Mouse (Mus musculus): ENCODE results near the gene Rlbp1. TPM values are rescaled to one million over a fixed set of nuclear protein-coding genes. Genes with fewer than 3 reads are reported as not detected.

Gene Rlbp1
- polyA plus RNA-seq, 1 experiment from 2014 or later, result 15.0 TPM

GRCm38 (mm10) chr7:79371321-79371879 lies 15.4 kb downstream of the Rlbp1 start:
- peak; percentile 51; the same call in 1 of the 2 replicates for ATAC-seq (ENCODE audit: low FRiP score)
- Histone ChIP-seq H3K4me2 (no peak overlapping the region), H3K27me3 (no peaks in the 10 kb centered on the region), H3K27ac (no peak overlapping the region), H3K4me3 (replicated peaks) (no peak overlapping the region), H3K9ac (no peak overlapping the region), H3K36me3 (replicated peaks) (no peaks in the 10 kb centered on the region), H3K9me3 (no peaks in the 10 kb centered on the region), H3K4me1 (no peaks in the 10 kb centered on the region; the same call in 1 of the 2 replicates)
- 47% methylated on average over 10 of the region's 10 CpGs for WGBS

GRCm38 (mm10) chr7:79369416-79369815 lies 17.4 kb downstream of the Rlbp1 start:
- Histone ChIP-seq H3K4me3 (replicated peaks) (no peak overlapping the region), H3K9me3 (no peaks in the 10 kb centered on the region), H3K9ac (no peak overlapping the region), H3K27me3 (no peaks in the 10 kb centered on the region), H3K36me3 (replicated peaks) (0 out of 2 replicates have a peak, but pooled peaks cover 4% of the 10 kb centered on the region), H3K4me1 (no peaks in the 10 kb centered on the region; the same call in 1 of the 2 replicates), H3K27ac (no peak overlapping the region), H3K4me2 (no peak overlapping the region)
- ATAC-seq (ENCODE audit: low FRiP score), result no peak
- 46% methylated on average over 4 of the region's 4 CpGs for WGBS

GRCm38 (mm10) chr7:79368664-79369063 lies 18.2 kb downstream of the Rlbp1 start:
- H3K36me3 ChIP-seq (replicated peaks), result 0 out of 2 replicates have a peak, but pooled peaks cover 4% of the 10 kb centered on the region
- H3K9ac ChIP-seq, result no peak overlapping the region
- H3K4me2 ChIP-seq, result no peak overlapping the region
- H3K27me3 ChIP-seq, result no peaks in the 10 kb centered on the region
- 88% methylated on average over 5 of the region's 5 CpGs for WGBS
- H3K4me1 ChIP-seq, result no peaks in the 10 kb centered on the region; the same call in 1 of the 2 replicates
- no peaks in the 10 kb centered on the region for H3K9me3 ChIP-seq
- H3K27ac ChIP-seq, result no peak overlapping the region
- no peak overlapping the region for H3K4me3 ChIP-seq (replicated peaks)
- ATAC-seq (ENCODE audit: low FRiP score), result no peak

GRCm38 (mm10) chr7:79363370-79364043 lies 23.3 kb downstream of the Rlbp1 start:
- H3K27ac ChIP-seq, result peak overlapping the region; percentile 27; the same call in 1 of the 2 replicates

GRCm38 (mm10) chr7:79362830-79363229 lies 24.0 kb downstream of the Rlbp1 start:
- Histone ChIP-seq H3K4me1 (peaks cover 11% of the 10 kb centered on the region), H3K36me3 (replicated peaks) (peaks cover 38% of the 10 kb centered on the region), H3K4me3 (replicated peaks) (no peak overlapping the region), H3K27me3 (no peaks in the 10 kb centered on the region), H3K9me3 (no peaks in the 10 kb centered on the region), H3K9ac (no peak overlapping the region), H3K27ac (peak overlapping the region; percentile 57), H3K4me2 (no peak overlapping the region)
- no peak for ATAC-seq (ENCODE audit: low FRiP score)
- 91% methylated on average over 7 of the region's 7 CpGs for WGBS

More at GRCm38 (mm10) chr7:79363370-79364043, 23.3 kb downstream of the Rlbp1 start:
- Histone ChIP-seq H3K4me1 (peaks cover 11% of the 10 kb centered on the region), H3K9ac (no peak overlapping the region), H3K4me3 (replicated peaks) (no peak overlapping the region), H3K9me3 (no peaks in the 10 kb centered on the region), H3K27me3 (no peaks in the 10 kb centered on the region), H3K36me3 (replicated peaks) (peaks cover 32% of the 10 kb centered on the region), H3K4me2 (no peak overlapping the region)
- ATAC-seq (ENCODE audit: low FRiP score), result no peak
- WGBS, result 78% methylated on average over 8 of the region's 8 CpGs

- ATAC-seq (ENCODE audit: low FRiP score), result peak; percentile 81; the same call in 1 of the 2 replicates
- H3K4me1 ChIP-seq, result peaks cover 11% of the 10 kb centered on the region
- H3K9ac ChIP-seq, result no peak overlapping the region
- 54% methylated on average over 8 of the region's 8 CpGs for WGBS
- no peaks in the 10 kb centered on the region for H3K27me3 ChIP-seq
- H3K36me3 ChIP-seq (replicated peaks), result peaks cover 43% of the 10 kb centered on the region
- no peak overlapping the region for H3K4me3 ChIP-seq (replicated peaks)
- no peak overlapping the region for H3K4me2 ChIP-seq
- no peaks in the 10 kb centered on the region for H3K9me3 ChIP-seq
- H3K27ac ChIP-seq, result peak overlapping the region; percentile 65
Observed at GRCm38 (mm10) chr7:79362208-79362607, 24.6 kb downstream of the Rlbp1 start.

- no peak overlapping the region for H3K9ac ChIP-seq
- peaks cover 11% of the 10 kb centered on the region for H3K4me1 ChIP-seq
- 79% methylated on average over 11 of the region's 11 CpGs for WGBS
- H3K4me3 ChIP-seq (replicated peaks), result no peak overlapping the region
- H3K4me2 ChIP-seq, result no peak overlapping the region
- peaks cover 57% of the 10 kb centered on the region for H3K36me3 ChIP-seq (replicated peaks)
- no peaks in the 10 kb centered on the region for H3K9me3 ChIP-seq
- H3K27ac ChIP-seq, result no peak overlapping the region
- H3K27me3 ChIP-seq, result no peaks in the 10 kb centered on the region
- no peak for ATAC-seq (ENCODE audit: low FRiP score)
Observed at GRCm38 (mm10) chr7:79360056-79360455, 26.8 kb downstream of the Rlbp1 start.

- WGBS, result 92% methylated on average over 3 of the region's 3 CpGs
- no peak overlapping the region for H3K9ac ChIP-seq
Observed at GRCm38 (mm10) chr7:79359183-79359435, 27.7 kb downstream of the Rlbp1 start.

GRCm38 (mm10) chr7:79358350-79359182 lies 28.3 kb downstream of the Rlbp1 start:
- Histone ChIP-seq H3K9ac (no peak overlapping the region), H3K27ac (no peak overlapping the region), H3K36me3 (replicated peaks) (peaks cover 69% of the 10 kb centered on the region), H3K27me3 (no peaks in the 10 kb centered on the region), H3K4me1 (peaks cover 11% of the 10 kb centered on the region), H3K9me3 (no peaks in the 10 kb centered on the region), H3K4me3 (replicated peaks) (no peak overlapping the region), H3K4me2 (no peak overlapping the region)
- 90% methylated on average over 15 of the region's 15 CpGs for WGBS
- no peak for ATAC-seq (ENCODE audit: low FRiP score)

More at GRCm38 (mm10) chr7:79359183-79359435, 27.7 kb downstream of the Rlbp1 start:
- H3K4me3 ChIP-seq (replicated peaks), result no peak overlapping the region
- no peaks in the 10 kb centered on the region for H3K27me3 ChIP-seq
- H3K4me1 ChIP-seq, result peaks cover 11% of the 10 kb centered on the region
- H3K9me3 ChIP-seq, result no peaks in the 10 kb centered on the region
- peaks cover 64% of the 10 kb centered on the region for H3K36me3 ChIP-seq (replicated peaks)
- H3K27ac ChIP-seq, result no peak overlapping the region
- no peak overlapping the region for H3K4me2 ChIP-seq
- ATAC-seq (ENCODE audit: low FRiP score), result no peak

GRCm38 (mm10) chr7:79349738-79350386 lies 37.0 kb downstream of the Rlbp1 start:
- H3K9me3 ChIP-seq, result no peaks in the 10 kb centered on the region
- H3K4me1 ChIP-seq, result no peaks in the 10 kb centered on the region; the same call in 1 of the 2 replicates
- H3K4me2 ChIP-seq, result no peak overlapping the region
- no peak overlapping the region for H3K4me3 ChIP-seq (replicated peaks)
- 0 out of 2 replicates have a peak, but pooled peaks have one; percentile 46 for ATAC-seq (ENCODE audit: low FRiP score)
- no peak overlapping the region for H3K27ac ChIP-seq
- H3K27me3 ChIP-seq, result no peaks in the 10 kb centered on the region
- 33% methylated on average over 12 of the region's 12 CpGs for WGBS
- no peak overlapping the region for H3K9ac ChIP-seq
- peaks cover 58% of the 10 kb centered on the region for H3K36me3 ChIP-seq (replicated peaks)

GRCm38 (mm10) chr7:79348816-79349215 lies 38.0 kb downstream of the Rlbp1 start:
- peaks cover 56% of the 10 kb centered on the region for H3K36me3 ChIP-seq (replicated peaks)
- no peak overlapping the region for H3K4me3 ChIP-seq (replicated peaks)
- H3K27ac ChIP-seq, result no peak overlapping the region
- no peak overlapping the region for H3K4me2 ChIP-seq
- no peak overlapping the region for H3K9ac ChIP-seq
- WGBS, result 87% methylated on average over 8 of the region's 8 CpGs
- H3K4me1 ChIP-seq, result no peaks in the 10 kb centered on the region; the same call in 1 of the 2 replicates
- no peaks in the 10 kb centered on the region for H3K9me3 ChIP-seq
- no peaks in the 10 kb centered on the region for H3K27me3 ChIP-seq
- no peak for ATAC-seq (ENCODE audit: low FRiP score)

All from forebrain, embryonic 12.5 days (tissue).